Mouse (Mus musculus) lung, postnatal 25 days (tissue): ENCODE measurements at regions not wholly inside any gene's neighbourhood (a gene's known extent, or its start where the extent isn't known, plus 50 kb on each side); places are given as distances from the start of the nearest gene placed in this dataset.

ENCODE experiments used
- DNase-seq: peaks from one replicate; pipeline ENCODE4 v3.0.0; 2022; ENCODE audit warnings: low spot score

- DNase-seq = peak; percentile 2
Observed at GRCm38 (mm10) chr3:149811036-149811435, 820.7 kb upstream of the Adgrl2 start.

- DNase-seq = no peak
Observed at GRCm38 (mm10) chr3:149805345-149805744, 815.0 kb upstream of the Adgrl2 start.

- no peak for DNase-seq
Observed at GRCm38 (mm10) chr3:149796123-149796522, 805.8 kb upstream of the Adgrl2 start.

- no peak for DNase-seq
Observed at GRCm38 (mm10) chr3:149791593-149791992, 801.2 kb upstream of the Adgrl2 start.

GRCm38 (mm10) chr3:149786096-149786495, 795.7 kb upstream of the Adgrl2 start:
- DNase-seq = no peak

- DNase-seq = no peak
Observed at GRCm38 (mm10) chr3:149783903-149784608, 793.7 kb upstream of the Adgrl2 start.

GRCm38 (mm10) chr3:149767847-149768421, 777.6 kb upstream of the Adgrl2 start:
- no peak for DNase-seq

GRCm38 (mm10) chr3:149761245-149761644, 770.9 kb upstream of the Adgrl2 start:
- DNase-seq = no peak

- DNase-seq = no peak
Observed at GRCm38 (mm10) chr3:149757910-149758592, 767.7 kb upstream of the Adgrl2 start.

- DNase-seq = no peak
Observed at GRCm38 (mm10) chr3:149736069-149736468, 745.7 kb upstream of the Adgrl2 start.

- no peak for DNase-seq
Observed at GRCm38 (mm10) chr3:149726212-149726611, 735.9 kb upstream of the Adgrl2 start.

GRCm38 (mm10) chr3:149724879-149725278, 734.5 kb upstream of the Adgrl2 start:
- DNase-seq = no peak

GRCm38 (mm10) chr3:149721832-149722231, 731.5 kb upstream of the Adgrl2 start:
- DNase-seq = no peak

- DNase-seq = no peak
Observed at GRCm38 (mm10) chr3:149720306-149720705, 730.0 kb upstream of the Adgrl2 start.

GRCm38 (mm10) chr3:149705724-149706123, 715.4 kb upstream of the Adgrl2 start:
- no peak for DNase-seq

- DNase-seq = no peak
Observed at GRCm38 (mm10) chr3:149705322-149705721, 715.0 kb upstream of the Adgrl2 start.

GRCm38 (mm10) chr3:149704478-149704877, 714.1 kb upstream of the Adgrl2 start:
- no peak for DNase-seq

GRCm38 (mm10) chr3:149683561-149683960, 693.2 kb upstream of the Adgrl2 start:
- no peak for DNase-seq

GRCm38 (mm10) chr3:149682246-149682645, 691.9 kb upstream of the Adgrl2 start:
- DNase-seq = no peak

GRCm38 (mm10) chr3:149673926-149674325, 683.6 kb upstream of the Adgrl2 start:
- no peak for DNase-seq

- DNase-seq = no peak
Observed at GRCm38 (mm10) chr3:149664624-149665023, 674.3 kb upstream of the Adgrl2 start.

- no peak for DNase-seq
Observed at GRCm38 (mm10) chr3:149638324-149638723, 648.0 kb upstream of the Adgrl2 start.

- no peak for DNase-seq
Observed at GRCm38 (mm10) chr3:149626186-149626585, 635.8 kb upstream of the Adgrl2 start.
